Mouse (Mus musculus) stomach, postnatal 0 days (tissue): ENCODE results near the gene Ap2a1. TPM values are rescaled to one million over a fixed set of nuclear protein-coding genes. Genes with fewer than 3 reads are reported as not detected.

Experiments
- ATAC-seq: fragments of 200-750 bp; cut with Nextera tagmentation; 2 replicates; pipeline ENCODE4 v1.8.0; 2017; ENCODE audit not compliant: low FRiP score, low TSS enrichment
- DNase-seq: peaks from one replicate; pipeline ENCODE4 v3.0.0-alpha.2; 2016; ENCODE audit warnings: low spot score
- H3K27ac ChIP-seq: fragments of 300-500 bp; sonication (generic); replicated peaks from 2 replicates; pipeline ENCODE4 v1.5.1; 2014; ENCODE audit warnings: mild to moderate bottlenecking, control low read depth
- H3K27me3 ChIP-seq: fragments of 300-500 bp; sonication (generic); 2 replicates; pipeline ENCODE4 v1.6.1; 2014; ENCODE audit warnings: low read length; ENCODE audit not compliant: control insufficient read depth, insufficient read depth
- H3K36me3 ChIP-seq: fragments of 300-500 bp; sonication (generic); 2 replicates; pipeline ENCODE4 v1.6.1; 2014; ENCODE audit warnings: low read length, mixed read lengths; ENCODE audit not compliant: control insufficient read depth, insufficient read depth
- H3K4me1 ChIP-seq: fragments of 300-500 bp; sonication (generic); replicated peaks from 2 replicates; pipeline ENCODE4 v1.6.1; 2014; ENCODE audit warnings: antibody characterized with exemption; ENCODE audit not compliant: control insufficient read depth, insufficient read depth
- H3K4me2 ChIP-seq: fragments of 300-500 bp; sonication (generic); replicated peaks from 2 replicates; pipeline ENCODE4 v1.6.1; 2014; ENCODE audit warnings: low read depth, mild to moderate bottlenecking, control low read depth, moderate library complexity
- H3K4me3 ChIP-seq: fragments of 300-500 bp; sonication (generic); 2 replicates; pipeline ENCODE4 v1.5.1; 2014; ENCODE audit warnings: low read depth, low read length, control low read depth
- H3K9ac ChIP-seq: fragments of 300-500 bp; sonication (generic); 2 replicates; pipeline ENCODE4 v1.6.1; 2014; ENCODE audit warnings: mild to moderate bottlenecking, low read length, control low read depth, mixed read lengths
- H3K9me3 ChIP-seq: fragments of 300-500 bp; sonication (generic); 2 replicates; pipeline ENCODE4 v1.6.1; 2016; ENCODE audit warnings: low read length; ENCODE audit not compliant: control insufficient read depth
- CTCF ChIP-seq: IDR thresholded peaks from 2 replicates; pipeline ENCODE4 v1.5.1; 2016; ENCODE audit warnings: antibody characterized with exemption, low read depth, mild to moderate bottlenecking, moderate library complexity
- EP300 ChIP-seq: optimal IDR thresholded peaks from 2 replicates; pipeline ENCODE3; 2016; ENCODE audit warnings: antibody characterized with exemption
- WGBS: fragments of 180-500 bp; shearing (Covaris S2); extraction: QIAGEN DNeasy Blood & Tissue Kit; methylation state at CpG from one replicate; pipeline ENCODE4 v1.1.7; 2014; 5-methylcytosine and 5-hydroxymethylcytosine counted together
- polyA plus RNA-seq: library from polyadenylated mRNA; unstranded; fragments of >200 nt; fragmentation: Nextera tagmentation; extraction: Ambion mirVana; gene quantifications from 2 replicates; pipeline ENCODE4 v1.2.1, GENCODE M21; 2015

The Ap2a1 gene
- polyA plus RNA-seq, 1 experiment from 2014 or later = 29.3 TPM

- H3K4me2 ChIP-seq = 0 out of 2 replicates have a peak overlapping the region, but pooled peaks have one; percentile 11
- ATAC-seq = peak; percentile 31; the same call in 1 of the 2 replicates
- peak overlapping the region; percentile 40 for H3K27ac ChIP-seq
- DNase-seq = peak; percentile 80
- H3K27me3 ChIP-seq = no peaks in the 10 kb centered on the region
- no peak overlapping the region for H3K9ac ChIP-seq
- H3K4me1 ChIP-seq = peaks cover 7% of the 10 kb centered on the region
- no peak overlapping the region for H3K4me3 ChIP-seq
- TF ChIP-seq CTCF = peak; percentile 92
- no peak for TF ChIP-seq EP300
- H3K36me3 ChIP-seq = peaks cover 27% of the 10 kb centered on the region
- 45% methylated on average over 22 of the region's 22 CpGs for whole genome bisulfite sequencing
- no peaks in the 10 kb centered on the region for H3K9me3 ChIP-seq
These were observed 68.5 kb downstream of the Ap2a1 start for GRCm38 (mm10) chr7:44860576-44861428.

DNA sequence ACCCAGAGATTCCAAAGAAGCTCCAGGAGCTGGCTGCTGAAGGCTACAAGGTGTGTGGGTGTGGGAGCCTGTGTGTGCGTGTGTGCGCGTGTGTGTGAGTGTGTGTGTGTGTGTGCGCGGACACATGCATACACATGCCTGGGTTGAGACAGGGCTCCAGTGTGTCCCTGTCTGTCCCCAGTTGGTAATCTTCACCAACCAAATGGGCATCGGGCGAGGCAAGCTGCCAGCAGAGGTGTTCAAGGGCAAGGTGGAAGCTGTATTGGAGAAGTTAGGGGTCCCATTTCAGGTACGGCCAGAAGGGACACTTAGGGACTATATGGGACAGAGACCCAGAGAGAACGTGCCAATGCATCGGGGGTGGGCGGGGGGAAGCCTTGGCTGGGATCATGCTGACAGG is 69.4 kb downstream of the Ap2a1 start:
- H3K27me3 ChIP-seq = no peaks in the 10 kb centered on the region
- no peak for ATAC-seq
- no peaks in the 10 kb centered on the region for H3K9me3 ChIP-seq
- peaks cover 27% of the 10 kb centered on the region for H3K36me3 ChIP-seq
- H3K9ac ChIP-seq = no peak overlapping the region
- TF ChIP-seq EP300 = no peak
- TF ChIP-seq CTCF = no peak
- WGBS = 94% methylated on average over 11 of the region's 11 CpGs
- no peak overlapping the region for H3K27ac ChIP-seq
- no peak for DNase-seq
- H3K4me1 ChIP-seq = no peaks in the 10 kb centered on the region
- no peak overlapping the region for H3K4me3 ChIP-seq
- H3K4me2 ChIP-seq = no peak overlapping the region

GRCm38 (mm10) chr7:44857905-44858304 is 71.4 kb downstream of the Ap2a1 start:
- peak overlapping the region; percentile 63 for H3K4me3 ChIP-seq
- no peaks in the 10 kb centered on the region for H3K27me3 ChIP-seq
- H3K9ac ChIP-seq = peak overlapping the region; percentile 85
- DNase-seq (peak; percentile 61), ATAC-seq (no peak)
- TF ChIP-seq EP300 (no peak), CTCF (no peak)
- H3K4me1 ChIP-seq = peaks cover 2% of the 10 kb centered on the region; the same call in 1 of the 2 replicates
- H3K27ac ChIP-seq = peak overlapping the region; percentile 87
- H3K36me3 ChIP-seq = peaks cover 9% of the 10 kb centered on the region
- H3K9me3 ChIP-seq = no peaks in the 10 kb centered on the region
- 27% methylated on average over 8 of the region's 8 CpGs for WGBS
- H3K4me2 ChIP-seq = peak overlapping the region; percentile 92

- peak; percentile 85 for DNase-seq
- under 1% methylated on average over 32 of the region's 32 CpGs for WGBS
- H3K4me2 ChIP-seq = peak within 1 kb of the TSS; percentile 92
- peaks cover 2% of the 10 kb centered on the region; the same call in 1 of the 2 replicates for H3K4me1 ChIP-seq
- no peaks in the 10 kb centered on the region for H3K9me3 ChIP-seq
- no peaks in the 10 kb centered on the region for H3K27me3 ChIP-seq
- TF ChIP-seq EP300 = no peak
- no peak for TF ChIP-seq CTCF
- peaks cover 2% of the 10 kb centered on the region; the same call in 1 of the 2 replicates for H3K36me3 ChIP-seq
- H3K9ac ChIP-seq = peak within 1 kb of the TSS; percentile 85
- peak; percentile 5; the same call in 1 of the 2 replicates for ATAC-seq
- H3K4me3 ChIP-seq = peak within 1 kb of the TSS; percentile 63
- peak within 1 kb of the TSS; percentile 87 for H3K27ac ChIP-seq
These were observed 72.2 kb downstream of the Ap2a1 start, which contains the start of gene Pnkp for GRCm38 (mm10) chr7:44857042-44857552. Pnkp (plus strand) TSS chr7:44857139.

- ATAC-seq = no peak
- TF ChIP-seq CTCF (no peak), EP300 (no peak)
- Histone ChIP-seq H3K9ac (no peak overlapping the region; the same call in 1 of the 2 replicates), H3K27me3 (no peaks in the 10 kb centered on the region), H3K9me3 (no peaks in the 10 kb centered on the region), H3K4me2 (peak overlapping the region; percentile 92), H3K27ac (peak overlapping the region; percentile 87), H3K4me1 (peaks cover 2% of the 10 kb centered on the region; the same call in 1 of the 2 replicates), H3K36me3 (no peaks in the 10 kb centered on the region; the same call in 1 of the 2 replicates), H3K4me3 (peak overlapping the region; percentile 63)
- no peak for DNase-seq
- 57% methylated on average over 9 of the region's 9 CpGs for WGBS
These were observed 72.9 kb downstream of the Ap2a1 start for GRCm38 (mm10) chr7:44856265-44856916.
